Mouse (Mus musculus): Measurements from ENCODE around the gene St6galnac4. TPM values are rescaled to one million over a fixed set of nuclear protein-coding genes. Genes with fewer than 3 reads are reported as not detected.

Gene St6galnac4
- total and polyA plus RNA-seq, 2 experiments: 0.74 to 2.2 TPM

GRCm38 (mm10) chr2:32634277-32635105 is 47.6 kb downstream of the St6galnac4 start:
- Histone ChIP-seq H3K36me3 (ENCODE audit: control insufficient read depth, insufficient read depth, low read length) (no peaks in the 10 kb centered on the region), H3K27ac (replicated peaks; ENCODE audit: insufficient read depth, low read depth, low read length) (peak overlapping the region; percentile 23)

GRCm38 (mm10) chr2:32636617-32637016 is 49.7 kb downstream of the St6galnac4 start:
- Histone ChIP-seq H3K36me3 (ENCODE audit: control insufficient read depth, insufficient read depth, low read length) (no peaks in the 10 kb centered on the region), H3K9ac (ENCODE audit: low read depth, low read length) (no peak overlapping the region), H3K4me3 (ENCODE audit: insufficient read depth, low read depth, low read length) (no peak overlapping the region), H3K79me2 (ENCODE audit: control insufficient read depth, insufficient read depth, low read length) (no peaks in the 10 kb centered on the region), H3K4me1 (ENCODE audit: control insufficient read depth, insufficient read depth, low read length) (peaks cover 3% of the 10 kb centered on the region; the same call in 1 of the 2 replicates), H3K27me3 (ENCODE audit: control insufficient read depth, insufficient read depth, low read length) (no peaks in the 10 kb centered on the region), H3K27ac (replicated peaks; ENCODE audit: insufficient read depth, low read depth, low read length) (no peak overlapping the region)
- TF ChIP-seq CTCF (IDR thresholded peaks at IDR 0.05; ENCODE audit: low read depth, low read length): no peak
- no peak for TF ChIP-seq POLR2A (IDR thresholded peaks at IDR 0.05; ENCODE audit: extremely low read depth, insufficient read depth, low read length)
- DNase-seq (ENCODE audit: extremely low read depth, low read depth, low spot score): no peak
- 90% methylated on average over 7 of the region's 7 CpGs for WGBS

More at GRCm38 (mm10) chr2:32634277-32635105, 47.6 kb downstream of the St6galnac4 start:
- WGBS: 79% methylated on average over 10 of the region's 10 CpGs
- no peak for DNase-seq (ENCODE audit: extremely low read depth, low read depth, low spot score)
- Histone ChIP-seq H3K27me3 (ENCODE audit: control insufficient read depth, insufficient read depth, low read length) (no peaks in the 10 kb centered on the region), H3K79me2 (ENCODE audit: control insufficient read depth, insufficient read depth, low read length) (no peaks in the 10 kb centered on the region), H3K4me1 (ENCODE audit: control insufficient read depth, insufficient read depth, low read length) (no peaks in the 10 kb centered on the region; the same call in 1 of the 2 replicates), H3K4me3 (ENCODE audit: insufficient read depth, low read depth, low read length) (no peak overlapping the region), H3K9ac (ENCODE audit: low read depth, low read length) (no peak overlapping the region)
- TF ChIP-seq CTCF (IDR thresholded peaks at IDR 0.05; ENCODE audit: low read depth, low read length): no peak
- TF ChIP-seq POLR2A (IDR thresholded peaks at IDR 0.05; ENCODE audit: extremely low read depth, insufficient read depth, low read length): no peak

GRCm38 (mm10) chr2:32637778-32638281 is 50.9 kb downstream of the St6galnac4 start:
- 44% methylated on average over 11 of the region's 11 CpGs for WGBS
- Histone ChIP-seq H3K36me3 (ENCODE audit: control insufficient read depth, insufficient read depth, low read length) (no peaks in the 10 kb centered on the region), H3K79me2 (ENCODE audit: control insufficient read depth, insufficient read depth, low read length) (no peaks in the 10 kb centered on the region), H3K9ac (ENCODE audit: low read depth, low read length) (no peak overlapping the region), H3K4me3 (ENCODE audit: insufficient read depth, low read depth, low read length) (no peak overlapping the region), H3K27me3 (ENCODE audit: control insufficient read depth, insufficient read depth, low read length) (no peaks in the 10 kb centered on the region), H3K4me1 (ENCODE audit: control insufficient read depth, insufficient read depth, low read length) (peaks cover 3% of the 10 kb centered on the region; the same call in 1 of the 2 replicates), H3K27ac (replicated peaks; ENCODE audit: insufficient read depth, low read depth, low read length) (peak overlapping the region; percentile 1; the same call in 1 of the 2 replicates)
- DNase-seq (ENCODE audit: extremely low read depth, low read depth, low spot score): peak; percentile 21
- TF ChIP-seq POLR2A (IDR thresholded peaks at IDR 0.05; ENCODE audit: extremely low read depth, insufficient read depth, low read length) (no peak), CTCF (IDR thresholded peaks at IDR 0.05; ENCODE audit: low read depth, low read length) (no peak)

GRCm38 (mm10) chr2:32639632-32640031 is 52.7 kb downstream of the St6galnac4 start:
- Histone ChIP-seq H3K9ac (ENCODE audit: low read depth, low read length) (no peak overlapping the region), H3K4me3 (ENCODE audit: insufficient read depth, low read depth, low read length) (no peak overlapping the region), H3K27me3 (ENCODE audit: control insufficient read depth, insufficient read depth, low read length) (no peaks in the 10 kb centered on the region), H3K27ac (replicated peaks; ENCODE audit: insufficient read depth, low read depth, low read length) (peak overlapping the region; percentile 70; the same call in 1 of the 2 replicates), H3K36me3 (ENCODE audit: control insufficient read depth, insufficient read depth, low read length) (no peaks in the 10 kb centered on the region), H3K79me2 (ENCODE audit: control insufficient read depth, insufficient read depth, low read length) (no peaks in the 10 kb centered on the region), H3K4me1 (ENCODE audit: control insufficient read depth, insufficient read depth, low read length) (peaks cover 6% of the 10 kb centered on the region)
- 75% methylated on average over 1 of the region's 1 CpGs for WGBS
- TF ChIP-seq CTCF (IDR thresholded peaks at IDR 0.05; ENCODE audit: low read depth, low read length): no peak
- TF ChIP-seq POLR2A (IDR thresholded peaks at IDR 0.05; ENCODE audit: extremely low read depth, insufficient read depth, low read length): no peak
- DNase-seq (ENCODE audit: extremely low read depth, low read depth, low spot score): no peak

GRCm38 (mm10) chr2:32640550-32641051 is 53.7 kb downstream of the St6galnac4 start:
- H3K36me3 ChIP-seq (ENCODE audit: control insufficient read depth, insufficient read depth, low read length): no peaks in the 10 kb centered on the region
- no peak for DNase-seq (ENCODE audit: extremely low read depth, low read depth, low spot score)
- peak overlapping the region; percentile 27; the same call in 1 of the 2 replicates for H3K27ac ChIP-seq (replicated peaks; ENCODE audit: insufficient read depth, low read depth, low read length)
- no peak overlapping the region for H3K4me3 ChIP-seq (ENCODE audit: insufficient read depth, low read depth, low read length)
- TF ChIP-seq POLR2A (IDR thresholded peaks at IDR 0.05; ENCODE audit: extremely low read depth, insufficient read depth, low read length) (no peak), CTCF (IDR thresholded peaks at IDR 0.05; ENCODE audit: low read depth, low read length) (no peak)
- H3K27me3 ChIP-seq (ENCODE audit: control insufficient read depth, insufficient read depth, low read length): no peaks in the 10 kb centered on the region
- no peaks in the 10 kb centered on the region for H3K79me2 ChIP-seq (ENCODE audit: control insufficient read depth, insufficient read depth, low read length)
- 67% methylated on average over 6 of the region's 6 CpGs for WGBS
- H3K9ac ChIP-seq (ENCODE audit: low read depth, low read length): no peak overlapping the region
- H3K4me1 ChIP-seq (ENCODE audit: control insufficient read depth, insufficient read depth, low read length): peaks cover 6% of the 10 kb centered on the region
